Comparison of ENCODE assay signal across 22 mouse cellular contexts in genomic region chr1:114456406-114456805, GRCm38 (mm10).
"Had no signal": no experiment of that assay in that cellular context is flagged by ENCODE, and none has a peak within 500 bp of the region (broad histone marks: within the 10 kb centered on the region; RNA-seq: fewer than 3 reads in every experiment).

No protein-coding gene starts in this region.

- ATAC-seq: hindbrain, embryonic 16.5 days; hindbrain, postnatal 0 days; inflammation-experienced regulatory T-cells, adult 6 months; intestine, embryonic 15.5 days; intestine, embryonic 16.5 days; intestine, postnatal 0 days had no signal

- DNase-seq: heart, postnatal 10 days; heart, postnatal 14 days; heart, postnatal 36 days; heart, postnatal 4 days; kidney, adult 11 months; kidney, adult 18-20 months; kidney, adult 2 months; kidney, adult 8-10 months; kidney, adult 9 months; kidney, postnatal 10 days; kidney, postnatal 14 days; kidney, postnatal 25 days; kidney, postnatal 36 days; kidney, postnatal 4 days; layer of hippocampus, adult 9-11 months; layer of hippocampus, postnatal 36 days had no signal
